In genomic region chr2:43816788-43817581, GRCm38 (mm10) we compare ENCODE assay signal across 8 mouse cellular contexts.
A peak's percentile ranks its signal among the peaks of the same experiment; 100 is the strongest.
DNase-seq lines count a peak whose midpoint lies in the region; ATAC-seq lines count a peak whose summit lies in the region.

No protein-coding gene starts in this region.

- WGBS in heart, embryonic 12.5 days: 72% methylated on average over 8 of the region's 8 CpGs

- peak; percentile 89 for DNase-seq in heart, adult 11 months
- DNase-seq in layer of hippocampus, adult 18-20 months (ENCODE audit: low spot score in 2 of 2): peak; percentile 42 to 75
- peak; percentile 81 to 88 for DNase-seq in right cerebral cortex, postnatal 10 days (ENCODE audit: low spot score in 2 of 2)
- DNase-seq in ovary, postnatal 10 days (ENCODE audit: low spot score): no peak
- DNase-seq in spleen, postnatal 4 days (ENCODE audit: low spot score in 2 of 2): no peak
- no peak for DNase-seq in thymus, postnatal 14 days

- ATAC-seq in heart, embryonic 12.5 days (ENCODE audit: insufficient number of reproducible peaks, low FRiP score): no peak
- ATAC-seq in frontal cortex, adult (ENCODE audit: low TSS enrichment): peak; percentile 78

- H3K27ac ChIP-seq in heart, embryonic 12.5 days (ENCODE audit: poor library complexity, severe bottlenecking): no peak overlapping the region

- no peaks in the 10 kb centered on the region for H3K9me3 ChIP-seq in heart, embryonic 12.5 days (replicated peaks)

- no peak overlapping the region for H3K4me2 ChIP-seq in heart, embryonic 12.5 days

- no peaks in the 10 kb centered on the region for H3K27me3 ChIP-seq in heart, embryonic 12.5 days (replicated peaks)

- no peak overlapping the region for H3K9ac ChIP-seq in heart, embryonic 12.5 days

- no peaks in the 10 kb centered on the region for H3K36me3 ChIP-seq in heart, embryonic 12.5 days

- no peaks in the 10 kb centered on the region for H3K4me1 ChIP-seq in heart, embryonic 12.5 days (replicated peaks)

- H3K4me3 ChIP-seq in heart, embryonic 12.5 days: no peak overlapping the region

Comparison
In these comparisons a context has a peak if more than half of its experiments do, and no peak if none do; other contexts are left out.
1. DNase-seq: peak in heart, adult 11 months (single experiment), layer of hippocampus, adult 18-20 months (2 of 2) and right cerebral cortex, postnatal 10 days (2 of 2); none in ovary, postnatal 10 days (single experiment), spleen, postnatal 4 days (0 of 2) and thymus, postnatal 14 days (single experiment).